In the genomic region with DNA sequence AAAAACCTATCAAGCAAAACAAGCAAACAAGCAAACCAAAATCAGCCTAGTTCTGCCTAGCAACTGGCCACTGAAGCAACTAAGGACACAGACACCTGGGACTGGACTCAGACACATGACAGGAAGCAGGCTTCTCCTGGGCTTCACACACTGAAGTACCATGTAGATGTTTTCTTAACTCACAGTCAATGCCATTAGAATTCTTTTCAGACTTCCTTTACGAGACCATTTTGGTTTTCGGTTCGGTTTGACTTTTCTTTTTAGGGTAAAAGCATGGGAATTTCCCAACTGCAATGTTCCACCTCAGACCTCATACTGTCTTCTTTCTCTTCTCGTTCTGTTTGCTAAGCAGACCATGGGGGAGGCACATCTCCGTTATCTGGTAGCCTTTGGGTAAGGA, we compare ENCODE assay signal across 1 mouse cellular context.
TF ChIP-seq lines count a peak whose summit lies in the region.

No protein-coding gene starts in this region.

TF ChIP-seq in CH12.LX, 34 proteins besides CTCF, POLR2A, EP300 and RAD21 (continued from another document):
- TF ChIP-seq ZKSCAN1 (IDR thresholded peaks at IDR 0.05; ENCODE audit: borderline replicate concordance, low read depth, low read length) = no peak
- TF ChIP-seq POLR2AphosphoS2 (IDR thresholded peaks at IDR 0.05; ENCODE audit: low read depth, low read length) = peak; percentile 42; the same call in 1 of the 2 replicates
- TF ChIP-seq ELF1 (IDR thresholded peaks at IDR 0.05; ENCODE audit: low read depth, low read length) = peak; percentile 81
- TF ChIP-seq MAX (IDR thresholded peaks at IDR 0.05; ENCODE audit: low read length) = peak; percentile 71; the same call in 1 of the 2 replicates
- peak; percentile 56; the same call in 1 of the 2 replicates for TF ChIP-seq TBP (conservative IDR thresholded peaks at IDR 0.05; ENCODE audit: low read depth, low read length)
- TF ChIP-seq USF1 (IDR thresholded peaks at IDR 0.05; ENCODE audit: low read depth, low read length) = peak; percentile 64
- TF ChIP-seq KAT2A (IDR thresholded peaks at IDR 0.05; ENCODE audit: insufficient replicate concordance, low read length) = no peak
- TF ChIP-seq IRF4 (IDR thresholded peaks at IDR 0.05; ENCODE audit: low read depth, low read length) = peak; percentile 92
- peak; percentile 94 for TF ChIP-seq TCF12 (IDR thresholded peaks at IDR 0.05; ENCODE audit: low read depth, low read length)
- peak; percentile 71 for TF ChIP-seq JUN (IDR thresholded peaks at IDR 0.05; ENCODE audit: insufficient read depth, low read depth, low read length)
- TF ChIP-seq NELFE (IDR thresholded peaks at IDR 0.05; ENCODE audit: low read depth, low read length) = 0 out of 2 replicates have a peak, but pooled peaks have one; percentile 8
- peak; percentile 30 for TF ChIP-seq MAZ (IDR thresholded peaks at IDR 0.05; ENCODE audit: low read depth, low read length)
- TF ChIP-seq CHD2 (IDR thresholded peaks at IDR 0.05; ENCODE audit: low read length) = peak; percentile 78
- TF ChIP-seq JUND (conservative IDR thresholded peaks at IDR 0.05; ENCODE audit: low read depth, low read length) = peak; percentile 78; the same call in 1 of the 2 replicates
- no peak for TF ChIP-seq MXI1 (IDR thresholded peaks at IDR 0.05; ENCODE audit: low read depth, low read length)
- TF ChIP-seq HCFC1 (IDR thresholded peaks at IDR 0.05; ENCODE audit: low read depth, low read length) = no peak
- TF ChIP-seq SIN3A (IDR thresholded peaks at IDR 0.05; ENCODE audit: low read length) = peak; percentile 57; the same call in 1 of the 2 replicates
- peak; percentile 64 for TF ChIP-seq USF2 (conservative IDR thresholded peaks at IDR 0.05; ENCODE audit: low read depth, low read length)
